Mouse (Mus musculus): Measurements from ENCODE around the gene Zbtb22.

Zbtb22 gene

DNA sequence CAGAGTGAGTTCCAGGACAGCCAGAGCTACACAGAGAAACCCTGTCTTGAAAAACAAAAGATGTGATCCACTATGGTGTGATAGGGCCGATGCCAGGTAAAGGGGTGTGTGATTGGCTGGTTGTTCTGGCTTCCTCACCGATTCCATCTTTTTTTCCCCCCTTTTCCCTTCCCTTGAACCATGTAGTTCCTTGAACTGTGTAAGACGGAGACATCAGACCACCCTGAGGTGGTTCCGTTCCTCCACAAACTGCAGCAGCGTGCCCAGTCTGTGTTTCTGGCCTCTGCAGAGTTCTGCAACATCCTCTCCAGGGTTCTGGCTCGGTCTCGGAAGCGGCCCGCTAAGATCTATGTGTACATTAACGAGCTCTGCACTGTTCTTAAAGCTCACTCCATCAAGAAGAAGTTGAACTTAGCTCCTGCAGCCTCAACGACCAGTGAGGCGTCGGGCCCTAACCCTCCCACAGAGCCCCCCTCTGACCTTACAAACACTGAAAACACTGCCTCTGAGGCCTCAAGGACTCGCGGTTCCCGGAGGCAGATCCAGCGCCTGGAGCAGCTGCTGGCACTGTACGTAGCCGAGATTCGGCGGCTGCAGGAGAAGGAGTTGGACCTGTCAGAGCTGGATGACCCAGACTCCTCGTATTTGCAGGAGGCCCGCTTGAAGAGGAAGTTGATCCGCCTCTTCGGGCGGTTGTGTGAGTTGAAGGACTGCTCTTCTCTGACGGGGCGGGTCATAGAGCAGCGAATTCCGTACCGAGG is 4.5 kb upstream of the Zbtb22 start:
- CTCF ChIA-PET, result interaction anchor here (0.7 to 5.2 kb wide), 15 partner anchors 8 to 103 kb away, joined by 3 to 51 read pairs (median 4); partner anchors contain the start of genes Ndufa7 (in 1 of the 4), Rgl2 (in 1 of the 4) and Rps28 (in 1 of the 4)
- POLR2A ChIA-PET, result interaction anchor here (0.5 to 13.1 kb wide), 28 partner anchors 6 to 151 kb away, joined by 3 to 258 read pairs (median 6); partner anchors contain the start of genes B3galt4 (in 4 of the 4), Ndufa7 (in 4 of the 4), Rps28 (in 4 of the 4) and Pfdn6 (in 2 of the 4)

- POLR2A ChIA-PET, result interaction anchor here (0.5 to 13.1 kb wide), 24 partner anchors 8 to 152 kb away, joined by 3 to 258 read pairs (median 6); partner anchors contain the start of genes B3galt4 (in 4 of the 4), Ndufa7 (in 2 of the 4), Pfdn6 (in 2 of the 4) and Rps18 (in 2 of the 4)
- CTCF ChIA-PET, result interaction anchor here (0.6 to 5.2 kb wide), 12 partner anchors 12 to 110 kb away, joined by 3 to 51 read pairs (median 4); partner anchors contain the start of gene Rgl2 (in 1 of the 4)
Measured at GRCm38 (mm10) chr17:33911813-33912414, 3.8 kb upstream of the Zbtb22 start.

DNA sequence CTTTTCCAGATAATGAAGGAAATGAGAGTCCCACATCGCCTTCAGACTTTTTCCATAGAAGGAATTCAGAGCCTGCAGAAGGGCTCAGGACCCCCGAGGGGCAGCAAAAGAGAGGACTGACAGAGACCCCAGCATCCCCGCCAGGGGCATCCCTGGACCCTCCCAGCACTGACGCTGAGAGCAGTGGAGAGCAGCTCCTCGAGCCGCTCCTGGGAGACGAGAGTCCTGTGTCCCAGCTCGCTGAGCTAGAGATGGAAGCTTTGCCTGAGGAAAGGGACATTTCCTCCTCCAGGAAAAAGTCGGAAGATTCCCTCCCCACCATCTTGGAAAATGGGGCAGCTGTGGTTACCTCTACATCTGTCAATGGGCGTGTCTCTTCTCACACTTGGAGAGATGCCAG is 2.4 kb upstream of the Zbtb22 start:
- ChIA-PET POLR2A (interaction anchor here in 3 of 4 experiments (0.6 to 13.1 kb wide), 16 partner anchors 9 to 153 kb away, joined by 3 to 258 read pairs (median 6); partner anchors contain the start of genes B3galt4 (in 3 of the 3), Ndufa7 (in 2 of the 3), Rps18 (in 2 of the 3) and Rps28 (in 2 of the 3)), CTCF (interaction anchor here (0.6 to 5.2 kb wide), 8 partner anchors 10 to 1181 kb away, joined by 3 to 51 read pairs (median 4); no protein-coding TSS in a partner anchor)

- POLR2A ChIA-PET, result interaction anchor here in 3 of 4 experiments (0.7 to 13.1 kb wide), 11 partner anchors 6 to 922 kb away, joined by 3 to 258 read pairs (median 44); partner anchors contain the start of genes B3galt4 (in 2 of the 3), Daxx (in 1 of the 3), Kifc1 (in 1 of the 3) and Rgl2 (in 1 of the 3)
- CTCF ChIA-PET, result interaction anchor here in 3 of 4 experiments (0.6 to 3.5 kb wide), 5 partner anchors 11 to 1182 kb away, joined by 3 to 31 read pairs (median 10); no protein-coding TSS in a partner anchor
Measured at GRCm38 (mm10) chr17:33913905-33914304, 1.8 kb upstream of the Zbtb22 start.

GRCm38 (mm10) chr17:33914969-33915391 is 724 bp upstream of the Zbtb22 start:
- POLR2A ChIA-PET, result interaction anchor here (0.6 to 13.1 kb wide), 49 partner anchors 7 to 455 kb away, joined by 3 to 258 read pairs (median 7); partner anchors contain the start of genes B3galt4 (in 3 of the 4), H2-DMa (in 3 of the 4), Rgl2 (in 3 of the 4) and Rps18 (in 3 of the 4)
- CTCF ChIA-PET, result interaction anchor here (0.6 to 3.5 kb wide), 17 partner anchors 8 to 1202 kb away, joined by 3 to 31 read pairs (median 5); partner anchors contain the start of gene Kifc1 (in 1 of the 4)

GRCm38 (mm10) chr17:33916294-33916693 is 590 bp downstream of the Zbtb22 start:
- CTCF ChIA-PET, result interaction anchor here in 3 of 4 experiments (0.6 to 3.5 kb wide), 15 partner anchors 8 to 115 kb away, joined by 3 to 31 read pairs (median 4); partner anchors contain the start of genes Kifc1 (in 1 of the 3), Rxrb (in 1 of the 3) and Slc39a7 (in 1 of the 3)
- POLR2A ChIA-PET, result interaction anchor here (0.5 to 13.1 kb wide), 64 partner anchors 8 to 330 kb away, joined by 3 to 258 read pairs (median 6); partner anchors contain the start of genes B3galt4 (in 3 of the 4), H2-DMa (in 3 of the 4), Ndufa7 (in 3 of the 4) and Rps18 (in 3 of the 4)

DNA sequence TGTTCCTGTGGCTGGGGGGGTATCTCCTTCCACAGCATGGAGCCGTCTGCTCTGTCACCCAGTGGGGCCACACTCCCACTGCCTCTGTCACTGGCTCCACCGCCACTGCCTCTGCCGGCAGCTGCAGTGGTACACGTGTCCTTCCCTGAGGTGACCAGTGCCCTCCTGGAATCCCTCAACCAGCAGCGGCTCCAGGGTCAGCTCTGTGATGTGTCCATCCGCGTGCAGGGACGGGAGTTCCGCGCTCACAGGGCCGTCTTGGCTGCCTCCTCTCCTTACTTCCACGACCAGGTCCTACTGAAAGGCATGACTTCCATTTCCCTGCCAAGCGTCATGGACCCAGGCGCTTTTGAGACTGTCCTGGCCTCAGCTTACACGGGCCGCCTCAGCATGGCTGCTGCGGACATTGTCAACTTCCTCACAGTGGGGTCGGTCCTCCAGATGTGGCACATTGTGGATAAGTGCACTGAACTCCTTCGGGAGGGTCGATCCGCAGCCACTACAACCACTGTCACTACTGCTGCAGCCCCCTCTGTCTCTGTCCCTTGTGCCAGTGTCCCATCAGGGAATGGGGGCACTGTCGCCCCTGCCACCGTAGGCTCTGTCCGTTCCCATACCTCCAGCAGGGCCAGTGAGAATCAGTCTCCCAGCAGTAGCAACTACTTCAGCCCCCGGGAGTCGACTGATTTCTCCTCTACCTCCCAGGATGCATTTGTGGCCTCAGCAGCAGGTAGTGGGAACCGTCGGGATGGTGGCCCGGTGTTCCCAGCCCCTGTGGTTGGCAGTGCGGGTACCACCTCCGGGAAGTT is 1.3 kb downstream of the Zbtb22 start:
- POLR2A ChIA-PET, result interaction anchor here in 3 of 4 experiments (0.5 to 13.1 kb wide), 36 partner anchors 8 to 205 kb away, joined by 3 to 258 read pairs (median 11); partner anchors contain the start of genes B3galt4 (in 3 of the 3), Ndufa7 (in 3 of the 3), Rps18 (in 3 of the 3) and Rps28 (in 3 of the 3)
- CTCF ChIA-PET, result interaction anchor here in 3 of 4 experiments (0.8 to 3.5 kb wide), 5 partner anchors 8 to 52 kb away, joined by 3 to 31 read pairs (median 4); partner anchors contain the start of gene Daxx (in 1 of the 3)

GRCm38 (mm10) chr17:33917656-33918292 is 2.1 kb downstream of the Zbtb22 start:
- CTCF ChIA-PET, result interaction anchor here in 2 of 4 experiments (0.6 to 0.8 kb wide), 2 partner anchors 9 to 78 kb away, joined by 4 read pairs; partner anchors contain the start of gene Daxx (in 1 of the 2)
- POLR2A ChIA-PET, result interaction anchor here in 3 of 4 experiments (0.7 to 13.1 kb wide), 12 partner anchors 8 to 234 kb away, joined by 7 to 258 read pairs (median 42); partner anchors contain the start of genes B3galt4 (in 2 of the 3), Daxx (in 2 of the 3), Rgl2 (in 2 of the 3) and Ndufa7 (in 1 of the 3)

- CTCF ChIA-PET, result interaction anchor here in 3 of 4 experiments (0.6 to 2.1 kb wide), 15 partner anchors 8 to 275 kb away, joined by 3 to 18 read pairs (median 4); partner anchors contain the start of genes Daxx (in 1 of the 3), Kank3 (in 1 of the 3), Kifc1 (in 1 of the 3) and Rgl2 (in 1 of the 3)
- POLR2A ChIA-PET, result interaction anchor here in 3 of 4 experiments (0.7 to 6.2 kb wide), 36 partner anchors 8 to 235 kb away, joined by 3 to 79 read pairs (median 6); partner anchors contain the start of genes Daxx (in 3 of the 3), Rgl2 (in 3 of the 3), Cd320 (in 2 of the 3) and Ndufa7 (in 2 of the 3)
Measured at GRCm38 (mm10) chr17:33918293-33919203, 2.8 kb downstream of the Zbtb22 start.

DNA sequence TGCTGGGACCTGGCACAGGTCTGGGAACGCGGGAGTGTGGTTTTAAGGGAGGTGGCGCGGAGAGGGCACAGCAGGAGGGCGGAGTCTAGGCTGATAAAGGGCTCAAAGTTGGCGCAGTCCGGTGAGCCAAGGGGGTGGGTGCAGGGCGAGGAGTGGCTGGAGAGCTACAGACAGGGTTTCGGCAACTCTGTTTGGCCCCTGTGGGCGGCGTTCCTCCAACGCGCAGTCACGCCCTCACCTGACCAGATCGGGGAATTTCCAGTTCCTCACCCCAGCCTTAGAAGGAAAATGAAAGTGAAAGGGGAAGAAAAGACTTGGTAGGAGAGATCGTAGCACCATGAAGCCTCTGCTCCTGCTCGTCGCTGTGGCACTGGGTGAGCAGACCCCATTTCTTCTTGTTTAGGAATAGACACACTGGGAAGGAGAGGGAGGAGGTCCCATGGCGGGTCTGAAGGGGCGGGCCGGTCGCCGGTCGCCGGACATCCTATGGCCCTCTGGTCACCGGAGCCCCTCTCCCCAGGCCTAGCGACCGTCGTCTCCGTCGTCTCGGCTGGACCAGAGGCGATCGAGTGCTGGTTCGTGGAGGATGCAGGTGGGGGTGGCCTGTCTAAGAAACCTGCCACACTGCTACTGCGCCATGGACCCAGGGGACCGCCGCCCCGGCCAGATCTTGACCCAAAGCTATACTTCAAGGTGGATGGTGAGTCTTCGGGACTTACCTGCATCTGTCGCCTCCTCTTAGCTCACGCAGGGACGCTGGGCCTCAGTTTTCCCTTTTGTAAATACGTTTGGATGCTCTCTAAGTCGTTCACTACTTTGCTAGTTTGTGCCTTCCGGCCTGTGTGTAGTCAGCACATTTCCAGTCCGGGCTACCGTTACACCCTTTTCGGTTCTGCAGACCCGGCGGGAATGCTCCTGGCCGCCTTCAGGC is 3.9 kb downstream of the Zbtb22 start:
- ChIA-PET CTCF (interaction anchor here in 3 of 4 experiments (0.7 to 2.1 kb wide), 12 partner anchors 9 to 276 kb away, joined by 3 to 18 read pairs (median 4); partner anchors contain the start of genes Daxx (in 1 of the 3), Kank3 (in 1 of the 3), Kifc1 (in 1 of the 3) and Rgl2 (in 1 of the 3)), POLR2A (interaction anchor here in 3 of 4 experiments (0.6 to 6.2 kb wide), 36 partner anchors 10 to 234 kb away, joined by 3 to 79 read pairs (median 4); partner anchors contain the start of genes Daxx (in 3 of the 3), Rgl2 (in 3 of the 3), B3galt4 (in 2 of the 3) and Cd320 (in 2 of the 3))

DNA sequence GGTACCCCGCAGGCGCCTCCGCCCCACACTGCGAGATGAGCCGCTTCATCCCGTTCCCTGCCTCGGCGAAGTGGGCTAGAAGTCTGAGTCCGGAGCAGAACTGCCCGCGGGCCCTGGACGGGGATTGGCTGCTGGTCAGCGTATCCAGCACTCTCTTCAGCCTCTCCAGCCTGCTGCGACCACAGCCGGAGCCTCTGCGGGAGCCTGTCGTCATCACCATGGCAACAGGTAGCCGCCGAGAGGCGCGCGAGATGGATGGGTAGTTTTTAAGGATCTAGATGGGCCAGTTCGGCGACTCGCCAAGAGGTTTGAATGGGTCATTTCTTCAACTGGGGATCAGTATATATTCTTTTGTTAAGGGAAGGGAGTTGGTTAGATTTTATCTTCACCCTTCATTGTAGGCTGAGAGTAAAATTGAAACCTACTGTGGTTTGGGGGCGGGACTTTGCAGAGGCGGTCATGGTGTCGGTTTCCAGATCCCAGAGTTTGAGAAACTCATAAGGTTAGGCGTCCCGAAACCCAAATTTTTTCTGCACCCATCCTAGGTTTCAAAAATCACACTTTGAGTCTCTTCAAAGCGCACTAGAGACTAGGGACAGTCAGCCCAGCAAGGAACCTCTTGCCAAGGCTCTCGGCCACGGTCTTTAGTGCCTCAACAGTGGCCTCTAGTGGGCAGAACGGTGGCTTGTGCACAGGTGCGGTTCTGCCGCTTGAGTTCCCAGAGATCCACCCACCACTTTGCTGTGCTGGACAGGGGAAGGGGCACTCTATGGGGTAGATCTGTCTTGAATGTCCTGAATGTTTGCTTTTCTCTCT is 4.8 kb downstream of the Zbtb22 start:
- CTCF ChIA-PET, result interaction anchor here in 3 of 4 experiments (0.5 to 6.7 kb wide), 8 partner anchors 10 to 211 kb away, joined by 3 to 51 read pairs (median 6); partner anchors contain the start of gene Daxx (in 1 of the 3)
- POLR2A ChIA-PET, result interaction anchor here in 3 of 4 experiments (1.1 to 6.8 kb wide), 19 partner anchors 9 to 161 kb away, joined by 3 to 79 read pairs (median 7); partner anchors contain the start of genes Daxx (in 3 of the 3), Ndufa7 (in 2 of the 3), Rgl2 (in 2 of the 3) and Rps18 (in 2 of the 3)

- ChIA-PET POLR2A (interaction anchor here in 1 of 4 experiments (1.1 to 6.8 kb wide), 4 partner anchors 12 to 98 kb away, joined by 4 to 57 read pairs (median 25); partner anchors contain the start of genes Daxx, Ndufa7, Rps18 and Rps28), CTCF (interaction anchor here in 3 of 4 experiments (0.6 to 6.7 kb wide), 8 partner anchors 10 to 101 kb away, joined by 3 to 51 read pairs (median 5); partner anchors contain the start of gene Daxx (in 2 of the 3))
Measured at GRCm38 (mm10) chr17:33921361-33921760, 5.7 kb downstream of the Zbtb22 start.

All from embryonic stem cell, embryonic (primary cell).